Mouse (Mus musculus) ES-E14 (cell line): Measurements from ENCODE around the gene Hipk4. TPM values are rescaled to one million over a fixed set of nuclear protein-coding genes. Genes with fewer than 3 reads are reported as not detected.

Source experiments
- DNase-seq: peaks from one replicate; pipeline ENCODE4 v3.0.0-alpha.2; 2013; ENCODE audit warnings: low read depth, low spot score
- H3K27ac ChIP-seq: 2 replicates; pipeline ENCODE4 v1.5.1; 2012; ENCODE audit warnings: low read depth, mild to moderate bottlenecking, low read length, moderate library complexity, mixed read lengths; ENCODE audit not compliant: poor library complexity, insufficient read depth, severe bottlenecking
- H3K36me3 ChIP-seq: 2 replicates; pipeline ENCODE4 v1.6.1; 2012; ENCODE audit warnings: mild to moderate bottlenecking, low read length, moderate library complexity, mixed read lengths; ENCODE audit not compliant: control insufficient read depth, poor library complexity, insufficient read depth, severe bottlenecking
- H3K4me1 ChIP-seq, 2 experiments: fragments of 150-350 bp in 1 of 2; sonication (generic) in 1 of 2; 2 replicates each; pipeline ENCODE4 v1.6.1; 2012; ENCODE audit warnings: low read length in 2 of 2, mild to moderate bottlenecking in 1 of 2, mixed read lengths in 1 of 2; ENCODE audit not compliant: control insufficient read depth in 2 of 2, insufficient read depth in 2 of 2, poor library complexity in 1 of 2
- H3K4me3 ChIP-seq, 2 experiments: fragments of 150-350 bp in 1 of 2; sonication (generic) in 1 of 2; 2 replicates each; pipeline ENCODE4 v1.5.1; 2012; ENCODE audit warnings: low read length in 2 of 2, low read depth in 1 of 2, mild to moderate bottlenecking in 1 of 2, mixed read lengths in 1 of 2; ENCODE audit not compliant: insufficient read depth in 1 of 2, poor library complexity in 1 of 2, severe bottlenecking in 1 of 2
- H3K9ac ChIP-seq: 2 replicates; pipeline ENCODE4 v1.6.1; 2012; ENCODE audit warnings: low read depth, mild to moderate bottlenecking, low read length, mixed read lengths; ENCODE audit not compliant: poor library complexity, insufficient read depth, severe bottlenecking
- H3K9me3 ChIP-seq: fragments of 150-350 bp; sonication (generic); 2 replicates; pipeline ENCODE4 v1.6.1; 2012; ENCODE audit warnings: low read depth, mild to moderate bottlenecking, low read length; ENCODE audit not compliant: control insufficient read depth, insufficient read depth
- CHD2 ChIP-seq: IDR thresholded peaks from 2 replicates; pipeline ENCODE4 v1.6.1; 2014; ENCODE audit warnings: mild to moderate bottlenecking, low read depth, low read length, inconsistent platforms
- HCFC1 ChIP-seq: IDR thresholded peaks from 2 replicates; pipeline ENCODE4 v1.6.1; 2012; ENCODE audit warnings: low read length, inconsistent platforms, borderline replicate concordance; ENCODE audit not compliant: insufficient read depth
- MAFK ChIP-seq: IDR thresholded peaks from 2 replicates; pipeline ENCODE4 v1.6.1; 2014; ENCODE audit warnings: mild to moderate bottlenecking, low read depth, low read length, inconsistent platforms; ENCODE audit not compliant: insufficient read depth
- ZC3H11A ChIP-seq: IDR thresholded peaks from 2 replicates; pipeline ENCODE4 v1.6.1; 2012; ENCODE audit warnings: low read depth, mild to moderate bottlenecking, inconsistent platforms, low read length, borderline replicate concordance
- ZNF384 ChIP-seq: IDR thresholded peaks from 2 replicates; pipeline ENCODE4 v1.6.1; 2012; ENCODE audit warnings: low read depth, low read length, inconsistent platforms
- in situ Hi-C, 2 experiments: fragments of 600-800 bp; cut with MboI; formaldehyde crosslinking; loops; one replicate each; pipeline ENCODE4 v1.15.1; 2025; ENCODE audit warnings: low sequenced_read_pairs in 2 of 2, inconsistent platforms in 1 of 2; ENCODE audit not compliant: unreplicated experiment in 2 of 2
- total RNA-seq: library from RNA; depleted of rRNA; stranded (reverse); fragments of 300-350 nt; gene quantifications from 2 replicates; pipeline ENCODE4 v1.2.3, GENCODE M21; 2012; rRNA removed

The Hipk4 gene
- 1.7 and 2.1 TPM in 2 replicates for total RNA-seq

DNA sequence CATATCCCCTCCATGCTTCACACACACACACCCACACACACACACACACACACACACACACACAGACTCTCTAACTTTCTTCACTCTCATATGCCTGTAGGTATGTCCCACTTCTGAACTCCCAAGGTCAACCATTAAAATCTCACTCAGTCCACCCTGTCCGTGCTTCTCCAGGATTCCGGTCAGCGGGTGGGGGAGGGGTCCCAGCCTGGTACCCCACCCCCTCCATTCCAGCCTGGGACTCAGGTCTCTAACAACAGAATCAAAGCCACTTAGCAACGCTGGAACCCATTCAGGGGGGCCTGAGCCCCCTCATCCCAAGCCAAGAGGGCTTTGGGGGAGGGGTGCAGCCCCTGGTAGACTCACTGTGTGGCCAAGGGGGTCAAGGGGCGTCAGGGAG, at the start of gene Hipk4:
Gene Hipk4, plus strand, starts transcription at position 301 of the 400 bp plus-strand sequence.
- Histone ChIP-seq H3K27ac (peak within 1 kb of the TSS; percentile 35; the same call in 1 of the 2 replicates), H3K4me3 (no peak within 1 kb of the TSS), H3K9me3 (no peaks in the 10 kb centered on the region), H3K36me3 (no peaks in the 10 kb centered on the region; the same call in 1 of the 2 replicates), H3K4me1 (peaks cover 9 to 28% of the 10 kb centered on the region in 2 experiments; a peak in 3 of 4 replicates), H3K9ac (no peak within 1 kb of the TSS)
- no peak for DNase-seq
- in situ Hi-C loops = no loop called here
- TF ChIP-seq ZC3H11A (no peak), HCFC1 (no peak), CHD2 (no peak), ZNF384 (no peak), MAFK (no peak)

DNA sequence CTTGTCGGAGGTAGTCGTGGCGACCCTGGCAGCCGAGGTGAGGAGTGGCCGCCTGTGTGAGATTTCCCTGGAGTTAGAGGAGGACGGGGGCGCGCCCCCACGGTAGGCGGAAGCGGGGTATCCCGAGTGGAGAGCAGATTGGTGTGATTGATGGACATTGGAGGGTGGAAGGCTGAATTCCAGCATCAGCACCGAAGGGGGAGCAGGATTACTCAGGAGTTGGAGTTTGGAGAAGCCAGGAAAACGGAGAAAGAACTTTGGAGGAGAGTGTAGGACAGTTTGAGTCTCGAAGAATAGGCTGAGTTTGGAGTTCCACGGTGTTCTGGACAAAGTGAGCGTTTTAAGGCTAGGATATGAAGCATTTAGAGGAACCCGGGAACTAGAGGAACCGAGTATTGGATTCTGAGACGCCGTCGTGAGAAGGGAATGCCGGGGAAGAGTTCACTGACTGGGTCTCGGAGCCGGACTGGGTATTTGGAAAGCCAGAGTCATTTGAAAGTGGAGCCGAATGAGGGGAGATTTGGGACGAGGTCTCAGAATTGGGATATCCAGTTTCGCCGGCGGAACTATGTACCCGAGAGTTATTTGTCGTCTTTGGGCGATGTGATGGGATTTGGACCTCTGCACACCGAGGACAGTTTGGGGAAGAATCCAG, 49.1 kb upstream of the Hipk4 start:
- DNase-seq = no peak
- H3K4me1 ChIP-seq = peaks cover 5 to 10% of the 10 kb centered on the region in 2 experiments; a peak in 2 of 4 replicates
- H3K36me3 ChIP-seq = 0 out of 2 replicates have a peak, but pooled peaks cover 4% of the 10 kb centered on the region
- no peak for TF ChIP-seq ZC3H11A
- no peak for TF ChIP-seq MAFK
- no peak for TF ChIP-seq HCFC1
- no peak for TF ChIP-seq CHD2
- TF ChIP-seq ZNF384 = no peak
- H3K27ac ChIP-seq = 0 out of 2 replicates have a peak overlapping the region, but pooled peaks have one; percentile 7
- in situ Hi-C loops = no loop called here
- peak overlapping the region; percentile 66 for H3K9ac ChIP-seq
- no peaks in the 10 kb centered on the region for H3K9me3 ChIP-seq
- peak overlapping the region; percentile 78 to 85 for H3K4me3 ChIP-seq

DNA sequence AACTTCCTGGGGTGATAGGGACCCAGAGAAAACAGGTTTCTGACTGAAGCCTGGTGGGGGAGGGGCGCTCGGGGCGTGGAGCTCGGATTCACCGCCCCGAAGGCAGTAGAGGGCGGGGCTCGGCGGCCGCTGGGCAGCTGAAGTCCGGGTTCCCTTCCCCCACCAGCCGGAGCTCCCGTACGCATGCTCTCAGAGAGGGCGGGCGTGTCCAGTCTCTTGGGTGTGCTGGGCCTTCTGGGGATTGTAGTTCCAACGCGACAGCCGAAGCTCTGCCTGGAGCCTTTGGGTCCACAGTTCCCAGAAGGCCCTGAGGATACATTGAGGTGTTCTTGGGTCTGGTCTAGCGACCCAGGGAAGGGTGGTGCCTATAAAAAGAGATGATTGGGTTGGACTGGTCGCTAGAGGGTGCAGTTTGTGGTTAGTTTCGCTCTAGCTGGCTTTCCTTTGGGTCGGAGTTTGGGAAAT, 48.5 kb upstream of the Hipk4 start:
- Histone ChIP-seq H3K36me3 (0 out of 2 replicates have a peak, but pooled peaks cover 4% of the 10 kb centered on the region), H3K9ac (peak overlapping the region; percentile 66), H3K4me1 (peaks cover 5 to 10% of the 10 kb centered on the region in 2 experiments; a peak in 2 of 4 replicates), H3K9me3 (no peaks in the 10 kb centered on the region), H3K4me3 (peak overlapping the region; percentile 78 to 85), H3K27ac (0 out of 2 replicates have a peak overlapping the region, but pooled peaks have one; percentile 7)
- peak; percentile 99 for DNase-seq
- TF ChIP-seq CHD2 = peak; percentile 66
- no peak for TF ChIP-seq ZNF384
- TF ChIP-seq HCFC1 = peak; percentile 98
- in situ Hi-C loops = no loop called here

DNA sequence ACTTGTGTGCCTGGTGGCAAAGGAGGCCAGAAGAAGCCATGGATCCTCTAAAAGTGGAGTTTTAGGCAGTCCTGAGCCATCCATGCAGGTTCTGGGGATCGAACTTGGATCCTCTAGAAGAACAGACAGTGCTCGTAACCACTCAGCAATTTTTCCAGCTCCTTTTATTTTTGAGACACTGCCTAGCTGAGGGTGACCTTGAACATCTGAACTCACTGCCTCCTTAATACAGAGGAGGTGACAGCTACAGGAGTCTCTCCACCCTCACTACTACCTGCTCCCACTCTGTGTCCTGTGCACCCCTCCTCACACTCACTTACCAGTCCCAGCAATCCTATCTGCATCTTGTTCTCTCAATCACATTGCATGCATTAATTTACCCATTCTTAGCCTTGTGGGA, 47.5 kb upstream of the Hipk4 start:
- TF ChIP-seq HCFC1 (no peak), CHD2 (no peak), ZC3H11A (no peak), ZNF384 (no peak), MAFK (no peak)
- no peak for DNase-seq
- H3K4me3 ChIP-seq = no peak overlapping the region
- peaks cover 5 to 10% of the 10 kb centered on the region in 2 experiments; a peak in 2 of 4 replicates for H3K4me1 ChIP-seq
- no peak overlapping the region for H3K9ac ChIP-seq
- no peak overlapping the region for H3K27ac ChIP-seq
- in situ Hi-C loops = no loop called here
- 0 out of 2 replicates have a peak, but pooled peaks cover 4% of the 10 kb centered on the region for H3K36me3 ChIP-seq
- H3K9me3 ChIP-seq = no peaks in the 10 kb centered on the region

DNA sequence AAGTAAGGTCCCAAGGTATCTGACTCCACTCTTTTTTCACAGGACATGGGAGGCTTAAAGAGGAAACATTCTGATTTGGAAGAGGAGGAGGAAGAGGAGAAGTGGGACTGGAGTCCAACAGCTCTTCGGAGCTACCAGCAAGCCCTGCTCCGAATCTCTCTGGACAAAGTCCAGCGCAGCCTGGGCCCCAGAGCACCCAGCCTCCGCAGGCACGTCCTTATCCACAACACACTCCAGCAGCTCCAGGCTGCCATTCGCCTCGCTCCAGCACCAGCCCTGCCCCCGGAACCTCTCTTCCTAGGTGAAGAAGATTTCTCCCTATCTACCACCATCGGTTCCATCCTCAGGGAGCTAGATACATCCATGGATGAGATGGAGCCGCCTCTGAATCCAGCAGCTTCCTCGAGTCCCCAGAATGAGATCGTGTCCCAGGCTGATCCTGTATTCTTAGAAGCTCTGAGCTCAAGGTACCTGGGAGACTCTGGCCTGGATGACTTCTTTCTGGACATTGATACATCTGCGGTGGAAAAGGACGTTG, 46.9 kb upstream of the Hipk4 start:
- in situ Hi-C loops = no loop called here
- no peak for TF ChIP-seq MAFK
- TF ChIP-seq CHD2 = no peak
- no peak for TF ChIP-seq ZNF384
- TF ChIP-seq HCFC1 = no peak
- no peak for TF ChIP-seq ZC3H11A
- peak overlapping the region in 1 of 2 experiments; percentile 9; a peak in 2 of 4 replicates for H3K4me3 ChIP-seq
- no peaks in the 10 kb centered on the region for H3K9me3 ChIP-seq
- H3K9ac ChIP-seq = peak overlapping the region; percentile 40; the same call in 1 of the 2 replicates
- no peak overlapping the region for H3K27ac ChIP-seq
- 0 out of 2 replicates have a peak, but pooled peaks cover 4% of the 10 kb centered on the region for H3K36me3 ChIP-seq
- peaks cover 5 to 10% of the 10 kb centered on the region in 2 experiments; a peak in 3 of 4 replicates for H3K4me1 ChIP-seq
- DNase-seq = no peak
